Mouse (Mus musculus): ENCODE data around the gene Tmem50b.
"Not testable (repeated sequence)": the region's sequence is repeated elsewhere in the genome, so short reads cannot be mapped to it uniquely, and the experiment has no call there.

The Tmem50b gene

GRCm38 (mm10) chr16:91538513-91538912 lies 59.1 kb downstream of the Tmem50b start:
- DNase-seq (ENCODE audit: low read depth, low spot score): no peak

DNA sequence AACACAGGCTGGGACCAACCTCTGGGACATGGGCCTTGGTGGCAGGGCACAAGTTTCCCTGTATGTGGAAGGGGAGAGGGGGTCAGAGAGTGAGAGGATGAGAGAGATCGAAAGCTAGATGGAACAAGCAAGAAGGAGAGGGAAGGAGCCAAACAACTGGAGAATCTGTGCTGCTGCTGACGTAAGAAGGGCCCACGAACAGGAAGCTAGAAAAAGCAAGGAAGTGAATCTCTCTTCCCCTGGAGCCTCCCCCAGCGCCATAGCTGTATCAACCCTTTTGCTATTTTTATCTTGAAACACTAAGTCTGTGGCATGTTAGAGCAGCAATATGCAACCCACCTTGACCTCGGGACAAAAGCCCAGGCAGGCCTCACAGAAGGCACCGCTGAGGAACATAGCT lies 59.5 kb downstream of the Tmem50b start:
- no peak for DNase-seq (ENCODE audit: low read depth, low spot score)

GRCm38 (mm10) chr16:91537065-91537464 lies 60.5 kb downstream of the Tmem50b start:
- no peak for DNase-seq (ENCODE audit: low read depth, low spot score)

DNA sequence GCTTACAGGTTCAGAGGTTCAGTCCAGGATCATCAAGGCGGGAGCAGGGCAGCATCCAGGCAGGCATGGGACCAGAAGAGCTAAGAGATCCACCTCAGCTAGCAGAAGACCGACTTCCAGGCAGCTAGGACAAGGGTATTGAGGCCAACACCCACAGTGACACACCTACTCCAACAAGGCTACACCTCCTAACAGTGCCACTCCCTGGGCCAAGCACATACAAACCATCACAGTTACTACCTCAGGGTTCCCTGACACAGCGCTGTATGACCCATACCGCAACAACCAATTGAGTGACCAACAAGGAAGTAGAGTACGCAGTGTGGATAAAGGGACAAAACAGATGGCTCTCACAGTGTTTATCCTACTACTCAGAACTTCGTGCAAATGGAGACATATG lies 61.2 kb downstream of the Tmem50b start:
- DNase-seq (ENCODE audit: low read depth, low spot score): no peak

DNA sequence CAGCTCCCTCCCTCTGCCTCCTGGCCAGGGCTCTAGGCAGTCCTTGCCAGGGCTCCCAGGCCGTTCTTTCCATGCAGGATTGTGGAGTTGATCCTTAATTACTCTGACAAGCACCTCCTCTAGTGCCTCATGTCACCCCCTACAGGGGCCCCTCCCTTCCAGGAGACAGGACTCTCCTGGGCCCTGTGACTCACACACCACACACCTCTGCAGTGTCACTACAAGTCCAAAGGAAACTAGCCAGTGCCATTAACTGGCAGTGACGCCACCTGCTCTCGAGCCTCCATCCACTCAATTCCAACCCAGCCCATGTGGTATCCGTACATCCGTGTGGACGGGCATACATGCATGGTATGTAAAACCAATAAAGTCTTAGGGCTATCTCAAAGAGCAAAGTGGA lies 62.7 kb downstream of the Tmem50b start:
- DNase-seq (ENCODE audit: low read depth, low spot score): no peak

- DNase-seq (ENCODE audit: low read depth, low spot score): peak; percentile 68
Measured at GRCm38 (mm10) chr16:91534477-91534876, 63.1 kb downstream of the Tmem50b start.

GRCm38 (mm10) chr16:91533097-91534001 lies 64.3 kb downstream of the Tmem50b start:
- DNase-seq (ENCODE audit: low read depth, low spot score): no peak

DNA sequence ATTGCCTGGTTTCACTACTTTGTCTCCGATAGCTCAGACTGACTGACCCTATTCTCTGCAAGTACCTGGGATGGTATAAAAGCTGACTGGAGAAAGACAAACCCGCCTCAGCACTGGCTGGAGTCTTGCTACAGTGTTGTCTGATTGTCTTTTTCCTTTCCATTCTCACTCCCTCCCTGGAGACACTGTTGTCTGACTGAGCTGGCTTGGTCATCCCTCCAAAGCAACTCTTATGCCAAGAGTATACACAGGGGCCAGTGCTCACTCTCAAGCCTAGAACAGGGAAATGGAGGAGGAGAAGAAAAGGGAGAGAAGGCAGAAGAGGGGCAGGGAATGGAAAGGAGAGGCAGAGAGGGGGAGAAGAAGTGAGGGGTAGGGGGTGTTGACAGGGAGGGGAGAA lies 65.2 kb downstream of the Tmem50b start:
- DNase-seq (ENCODE audit: low read depth, low spot score): no peak

- DNase-seq (ENCODE audit: low read depth, low spot score): no peak
Measured at GRCm38 (mm10) chr16:91531856-91532255, 65.7 kb downstream of the Tmem50b start.

DNA sequence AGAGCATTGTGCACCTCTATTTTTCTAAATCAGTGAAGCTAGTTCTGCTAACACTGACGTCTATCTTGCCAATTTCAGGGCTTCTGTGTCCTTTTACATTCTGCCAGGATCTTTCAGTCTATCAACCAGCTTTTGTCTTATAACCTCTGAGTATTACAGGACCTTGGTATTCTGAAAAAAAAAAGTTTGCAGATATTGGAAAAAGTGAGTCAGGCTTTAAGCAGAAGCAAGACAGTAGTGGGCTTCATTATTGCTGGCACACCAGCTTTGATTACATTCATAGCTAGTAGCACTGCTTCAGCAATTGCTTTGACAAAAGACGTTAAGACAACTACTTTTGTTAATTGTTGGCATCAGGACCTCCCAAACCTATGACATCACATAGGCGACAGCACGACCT lies 66.8 kb downstream of the Tmem50b start:
- DNase-seq (ENCODE audit: low read depth, low spot score): not testable (repeated sequence)

DNA sequence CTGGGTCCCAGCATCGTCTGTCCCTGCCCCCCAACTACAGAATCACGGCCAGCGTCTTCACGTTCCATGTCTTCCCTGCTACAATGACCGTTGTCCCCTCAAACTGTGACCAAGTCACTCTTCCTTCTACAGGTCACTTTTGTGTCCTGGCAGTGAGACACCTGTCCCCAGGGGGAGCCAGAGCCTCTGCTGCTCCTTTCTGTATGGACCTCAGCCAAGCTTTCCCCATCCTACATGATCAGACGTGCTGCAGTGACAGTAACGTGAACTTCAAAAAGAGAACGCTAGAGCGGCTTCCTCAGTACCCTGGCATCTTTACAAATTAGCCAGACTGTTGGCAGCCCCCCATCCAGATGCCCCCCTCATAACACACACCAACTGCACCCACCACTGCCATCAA lies 69.0 kb downstream of the Tmem50b start:
- no peak for DNase-seq (ENCODE audit: low read depth, low spot score)

DNA sequence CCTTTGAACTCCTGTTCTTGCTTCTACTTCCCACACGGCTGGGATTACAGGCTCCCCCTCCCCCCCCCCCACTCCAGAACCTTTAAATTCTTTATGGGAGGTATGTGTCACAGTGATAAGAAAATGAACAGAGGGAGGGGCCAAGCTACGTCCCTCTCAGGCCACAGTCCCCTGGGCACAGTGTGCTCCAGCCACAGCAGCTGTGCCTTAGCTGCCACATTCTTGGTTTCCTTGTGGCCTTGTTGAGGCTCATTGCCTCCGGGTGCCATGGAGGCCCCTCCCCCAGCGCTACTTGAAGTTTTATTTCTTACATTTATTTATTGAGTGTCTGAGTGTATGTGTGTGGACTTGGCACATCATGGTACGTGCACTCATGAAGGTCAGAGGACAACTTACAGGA lies 70.1 kb downstream of the Tmem50b start:
- no peak for DNase-seq (ENCODE audit: low read depth, low spot score)

- DNase-seq (ENCODE audit: low read depth, low spot score): no peak
Measured at GRCm38 (mm10) chr16:91527051-91527450, 70.5 kb downstream of the Tmem50b start.

DNA sequence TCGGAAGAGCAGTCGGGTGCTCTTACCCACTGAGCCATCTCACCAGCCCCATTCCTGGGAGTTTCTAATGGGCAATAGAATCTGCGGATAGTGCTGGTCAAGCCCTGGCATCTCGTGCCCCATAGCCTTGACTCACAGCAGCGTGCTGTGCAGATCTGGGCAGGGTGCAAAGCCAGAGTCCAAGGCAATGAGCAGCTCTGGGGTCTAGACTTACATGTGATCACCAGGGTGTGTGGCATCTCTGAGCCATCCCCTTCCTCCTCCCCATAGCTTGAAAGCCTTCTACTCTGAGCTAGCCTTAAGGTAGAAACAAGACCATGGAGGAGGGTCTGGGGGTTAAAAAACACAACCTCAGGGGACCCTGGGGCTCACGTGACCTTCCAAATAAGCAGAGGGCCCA lies 71.3 kb downstream of the Tmem50b start:
- no peak for DNase-seq (ENCODE audit: low read depth, low spot score)
